Mouse (Mus musculus): ENCODE measurements around the gene Gm9821.

DNA sequence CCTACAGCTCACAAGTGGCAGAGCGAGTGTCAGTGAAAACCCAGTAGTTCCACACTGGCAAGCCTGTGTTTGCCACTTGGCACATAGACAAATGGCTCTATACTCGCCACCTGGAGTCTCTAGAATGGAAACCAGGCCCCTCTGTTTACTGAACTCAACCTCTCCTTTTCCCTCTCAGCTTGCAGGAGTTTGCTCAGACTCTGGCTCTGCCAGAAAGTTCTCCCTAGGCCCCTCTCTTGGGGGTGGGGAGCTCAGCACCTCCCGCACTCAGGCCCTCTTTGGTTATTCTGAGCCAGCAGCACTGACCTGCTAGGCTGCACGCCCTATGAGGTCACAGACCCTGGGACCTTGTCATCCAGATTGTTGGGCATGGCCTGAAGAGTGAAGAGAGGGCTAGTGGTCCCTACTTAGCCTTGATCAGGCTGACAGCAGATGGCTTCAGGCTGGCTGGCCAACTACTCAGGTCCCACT is 9.7 kb downstream of the Gm9821 start:
- no peak for TF ChIP-seq CTCF (conservative IDR thresholded peaks at IDR 0.05; ENCODE audit: low read length)
- TF ChIP-seq NANOG (IDR thresholded peaks at IDR 0.05; ENCODE audit: borderline replicate concordance, low read length) = no peak

Data from E14TG2a.4 (cell line).